Mouse (Mus musculus) thymus, postnatal 36 days (tissue): Measurements from ENCODE around the gene Utp15.

ENCODE experiments used
- DNase-seq, 2 experiments: peaks; one replicate each; pipeline ENCODE4 v3.0.0; 2022; ENCODE audit warnings: mixed read lengths in 2 of 2

Gene Utp15

DNA sequence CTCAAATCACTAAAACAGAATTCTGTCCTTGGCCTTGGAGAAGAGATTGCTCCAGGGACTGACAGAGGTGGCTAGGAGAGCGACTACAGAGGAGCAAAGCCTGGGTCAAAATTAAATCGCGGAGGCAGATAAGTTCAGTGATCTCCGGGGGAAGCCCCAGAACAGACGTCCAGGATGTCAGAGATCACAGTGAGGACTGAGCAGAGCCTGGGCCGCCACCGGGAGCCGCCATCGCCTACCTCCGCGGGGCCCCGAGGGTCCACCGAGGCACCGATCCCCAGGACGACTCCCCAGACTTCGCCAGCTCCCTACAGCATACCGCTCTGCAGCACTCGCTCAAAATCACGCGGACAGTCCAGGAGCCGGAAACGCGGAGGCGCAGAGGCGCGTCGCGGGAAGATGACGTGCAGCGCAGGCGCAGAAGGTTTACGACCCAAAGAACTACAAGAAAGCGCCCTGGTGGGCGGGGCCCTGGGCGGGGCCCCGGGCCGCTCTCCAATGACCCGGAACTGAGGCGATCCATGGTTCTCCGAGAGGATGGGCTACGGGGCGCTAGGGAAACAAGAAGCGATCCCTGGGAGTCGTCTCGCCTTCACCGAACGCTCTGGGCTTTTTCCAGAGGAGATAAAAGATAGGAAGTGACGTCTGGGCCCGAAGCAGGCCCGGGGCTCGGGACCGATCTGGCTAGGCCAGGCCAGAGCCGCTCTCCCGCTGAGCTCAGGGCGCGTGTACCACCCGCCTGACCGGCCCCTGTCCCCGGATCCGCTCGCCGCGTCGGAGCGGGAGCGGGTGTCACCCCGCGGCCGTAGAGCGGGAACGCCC, at the start of gene Utp15, which contains the start of gene Ankra2:
Utp15 (minus strand) TSS at position 406 of the 822 bp plus-strand sequence.
Ankra2 (plus strand) TSS at position 439 of the 822 bp plus-strand sequence.
- peak; percentile 96 for DNase-seq

DNA sequence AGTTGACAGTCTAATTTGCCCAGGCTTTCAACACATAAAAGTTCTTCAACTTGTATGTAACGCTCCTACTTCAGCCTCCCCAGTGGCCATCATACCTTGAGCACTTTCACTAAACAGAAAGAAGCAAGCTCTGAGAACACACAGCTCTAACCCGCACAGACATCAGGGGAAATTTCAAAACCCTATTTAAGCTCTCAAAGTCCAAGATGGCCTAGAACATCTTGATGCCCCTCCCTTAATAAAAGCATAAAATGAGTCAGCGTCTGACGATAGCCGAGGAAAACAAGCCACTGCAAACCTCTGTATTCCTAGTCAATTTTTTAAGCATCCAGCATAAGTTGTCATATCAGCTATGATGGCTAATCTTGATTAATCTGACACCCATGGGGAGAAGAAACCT, 48.8 kb upstream of the Utp15 start:
- DNase-seq, result no peak

DNA sequence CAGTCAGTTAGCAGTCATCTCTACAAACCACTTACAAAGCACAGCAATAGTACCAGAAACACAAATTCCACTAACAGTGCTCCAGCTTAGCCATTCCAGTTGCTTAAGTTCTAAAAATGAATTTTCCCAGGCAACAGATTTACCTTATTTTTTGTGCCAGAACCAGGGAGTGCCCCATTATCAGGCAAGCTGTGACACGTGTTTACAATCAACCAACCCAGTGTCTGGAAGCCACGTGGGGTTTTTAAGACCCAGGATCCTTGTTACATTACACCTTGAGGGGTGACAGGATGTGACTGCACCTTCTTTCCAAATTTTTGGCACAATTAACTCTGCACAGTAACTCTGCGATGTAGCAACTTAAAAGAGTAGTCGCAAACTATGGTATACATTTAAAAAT, 45.9 kb upstream of the Utp15 start:
- no peak for DNase-seq

DNA sequence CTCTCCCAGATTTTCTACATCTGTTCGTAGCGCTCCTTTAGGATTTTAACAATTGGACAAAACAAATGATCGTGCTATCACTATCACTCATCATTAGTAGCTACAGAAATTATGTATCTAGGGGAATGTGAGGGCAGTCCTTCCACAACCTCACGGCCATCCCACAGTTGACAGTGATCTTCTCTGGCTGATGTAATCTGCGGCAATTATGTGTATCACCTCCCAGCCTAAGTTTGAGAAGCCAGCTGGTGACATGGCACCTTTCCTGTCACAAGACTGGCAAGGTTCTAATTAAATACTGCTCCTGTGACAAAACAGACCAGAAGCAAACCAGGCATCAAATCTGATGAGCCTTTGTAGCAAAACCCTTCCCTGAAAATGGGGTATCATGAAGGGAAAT, 45.2 kb upstream of the Utp15 start:
- DNase-seq, result no peak

DNA sequence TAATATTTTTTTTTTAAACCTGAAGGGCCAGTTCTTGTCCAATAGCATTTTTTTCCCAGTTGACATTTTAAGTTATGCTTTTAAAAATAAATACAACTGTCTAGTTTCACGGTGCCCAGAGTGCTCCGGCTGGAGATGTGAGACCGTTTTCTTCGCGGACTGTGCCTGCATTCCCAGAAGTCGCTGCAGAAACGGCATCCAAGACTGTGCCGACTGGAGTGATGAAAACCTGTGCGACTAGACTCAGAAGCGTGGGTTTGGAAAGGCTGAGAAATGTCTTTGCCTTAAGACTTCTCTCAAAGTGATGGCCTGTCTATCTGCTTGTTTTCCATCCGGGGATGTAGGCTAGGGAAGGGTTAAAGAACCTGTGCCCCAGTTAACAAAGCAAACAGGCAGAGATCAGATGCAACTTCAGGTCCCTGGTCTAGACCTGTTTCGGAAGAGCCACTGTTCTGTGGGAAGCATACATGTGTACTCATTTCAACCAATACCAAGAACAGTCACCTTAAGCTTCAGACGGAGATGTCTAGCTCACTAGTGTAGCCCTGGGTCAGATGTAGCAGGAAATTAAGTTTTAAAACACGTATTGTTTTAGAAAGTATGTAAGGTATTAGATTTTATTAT, 44.1 kb upstream of the Utp15 start:
- no peak for DNase-seq

DNA sequence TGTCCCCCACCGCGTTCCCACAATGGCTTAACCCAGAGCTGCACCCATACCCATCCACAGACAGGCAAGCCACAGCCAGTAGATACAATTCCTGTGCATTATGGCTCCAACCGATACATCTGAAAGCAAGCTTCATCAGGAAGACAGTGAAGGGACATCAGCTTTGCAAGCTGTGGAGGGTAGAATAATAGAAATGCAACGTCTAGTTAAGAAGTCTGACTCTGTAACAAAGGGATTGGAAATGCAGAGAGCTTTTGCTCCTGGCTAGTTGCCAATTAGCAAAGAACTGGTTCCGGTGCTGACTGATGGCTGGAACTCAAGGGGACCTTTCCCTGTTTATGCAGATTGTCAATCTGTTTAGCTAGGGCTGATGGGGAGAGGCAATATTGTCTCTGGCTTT, 43.6 kb upstream of the Utp15 start:
- DNase-seq, result no peak

DNA sequence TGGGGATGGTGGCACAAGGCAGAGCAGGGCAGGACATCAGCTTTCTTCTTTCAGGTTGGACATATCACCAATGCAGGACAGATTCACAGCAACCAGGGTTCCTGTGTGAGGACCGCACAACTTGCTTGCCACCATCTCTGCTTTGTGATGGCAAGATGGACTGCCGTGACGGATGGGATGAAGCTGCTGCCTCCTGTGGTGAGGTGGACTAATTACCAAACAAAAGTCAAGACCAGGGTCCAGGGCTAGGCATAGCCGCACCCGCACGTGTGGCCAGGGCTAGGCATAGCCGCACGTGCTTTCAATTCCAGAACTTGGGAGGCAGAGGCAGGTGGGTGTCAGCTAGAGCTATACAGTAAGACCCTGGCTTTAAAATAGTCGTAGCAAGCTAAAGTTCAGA, 42.4 kb upstream of the Utp15 start:
- no peak for DNase-seq

DNA sequence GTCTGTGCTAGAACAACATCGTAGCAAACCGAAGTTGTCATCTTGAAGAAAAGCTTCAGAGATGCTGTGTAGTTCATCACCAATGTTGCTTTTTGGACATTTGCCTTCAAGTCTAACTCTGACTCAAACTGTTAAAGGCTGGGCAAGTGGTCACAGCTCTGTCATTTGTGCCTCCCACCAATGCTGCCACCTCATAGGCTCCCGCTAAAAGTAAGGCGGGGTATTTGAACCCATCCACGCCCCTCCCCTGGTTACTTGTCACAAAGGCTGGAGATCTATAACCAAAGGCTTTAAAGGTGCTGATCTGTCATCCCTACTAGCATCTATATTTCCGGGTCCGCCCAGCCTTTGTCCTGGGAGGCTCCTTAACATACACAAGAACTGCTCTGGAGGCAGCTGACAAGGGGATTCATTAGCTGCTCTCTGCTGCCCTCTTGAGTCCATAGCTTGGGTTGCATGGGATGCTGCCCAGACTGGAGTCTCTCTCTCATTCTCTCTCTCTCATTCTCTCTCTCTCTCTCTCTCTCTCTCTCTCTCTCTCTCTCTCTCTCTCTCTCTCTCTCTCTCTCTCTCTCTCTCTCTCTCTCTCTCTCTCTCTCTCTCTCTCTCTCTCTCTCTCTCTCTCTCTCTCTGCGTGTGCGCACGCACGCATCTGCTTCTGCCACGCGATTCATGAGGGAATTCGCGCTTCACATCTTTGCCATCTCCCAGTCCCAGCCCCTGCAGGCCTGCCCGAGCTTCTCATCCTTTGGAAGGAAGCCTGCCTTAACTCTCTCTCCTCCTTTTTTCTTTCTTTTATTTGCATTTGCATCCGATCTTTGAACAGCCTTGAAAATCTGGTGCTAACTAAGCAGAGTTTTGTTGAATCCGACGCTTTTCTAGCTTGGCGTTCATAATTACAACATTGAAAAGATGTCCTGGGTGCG, 36.3 kb upstream of the Utp15 start:
- peak; percentile 45 to 53 for DNase-seq

DNA sequence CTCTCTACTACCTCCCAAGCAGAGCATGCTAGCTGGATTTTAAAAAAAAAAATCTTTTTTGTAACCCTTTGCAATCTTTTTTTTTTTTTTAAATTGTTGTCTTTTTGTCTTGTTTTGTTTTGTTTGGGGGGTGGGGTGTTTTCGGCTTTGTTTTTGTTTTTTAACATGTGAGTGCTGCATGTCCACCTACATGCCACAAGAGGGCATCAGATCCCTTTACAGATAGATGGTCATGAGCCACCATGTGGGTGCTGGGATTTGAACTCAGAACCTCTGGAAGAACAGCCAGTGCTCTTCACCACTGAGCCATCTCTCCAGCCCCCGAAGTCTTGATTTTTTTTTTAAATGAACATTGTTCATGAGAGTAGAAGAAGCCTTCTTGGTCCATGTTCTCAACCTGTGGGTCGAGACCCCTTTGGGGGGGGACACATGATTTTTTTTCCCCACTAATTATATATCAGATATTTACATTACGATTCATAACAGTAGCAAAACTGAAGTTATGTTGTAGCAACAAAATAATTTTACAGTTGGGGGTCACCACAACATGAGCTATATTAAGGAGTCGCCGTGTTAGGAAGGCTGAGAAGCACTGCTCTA, 35.1 kb upstream of the Utp15 start:
- no peak for DNase-seq

DNA sequence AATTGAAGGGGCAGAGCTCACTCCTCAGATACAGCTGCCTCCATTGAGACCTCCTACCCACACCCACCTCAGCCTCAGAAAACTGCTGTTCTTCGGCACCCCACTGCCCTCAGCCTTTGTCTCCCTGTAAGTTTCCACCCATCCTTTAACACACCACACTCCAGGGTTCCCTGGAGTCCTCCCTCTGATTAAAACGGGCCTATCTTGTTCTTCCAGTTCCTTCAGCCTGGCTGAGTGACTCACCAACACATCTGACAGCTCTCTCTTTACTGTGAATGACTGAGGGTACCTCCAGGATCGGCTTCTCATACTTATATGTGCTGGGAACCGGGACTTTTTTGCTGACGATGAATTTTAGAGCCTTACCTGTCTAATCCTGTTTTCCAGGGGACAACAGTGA, 33.2 kb upstream of the Utp15 start:
- DNase-seq, result no peak

DNA sequence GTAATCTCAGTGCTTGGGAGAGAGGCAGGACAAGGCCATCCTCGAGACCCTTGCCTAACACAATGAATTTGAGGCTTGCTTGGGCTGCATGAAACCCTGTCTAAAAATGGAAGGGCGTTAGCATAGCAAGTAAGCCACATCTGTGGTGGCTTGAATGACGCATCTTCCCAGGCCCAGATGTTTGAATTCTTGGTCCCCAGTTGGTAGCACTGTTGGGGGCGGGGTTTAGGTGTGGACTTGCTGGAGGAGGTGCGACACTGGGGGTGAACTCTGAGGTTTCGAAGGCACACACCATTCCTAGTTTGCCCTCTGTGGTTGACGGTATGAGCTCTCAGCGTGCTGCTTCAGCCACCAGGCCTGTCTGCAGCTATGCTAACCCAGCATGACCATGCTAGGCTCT, 28.9 kb upstream of the Utp15 start:
- DNase-seq, result no peak

DNA sequence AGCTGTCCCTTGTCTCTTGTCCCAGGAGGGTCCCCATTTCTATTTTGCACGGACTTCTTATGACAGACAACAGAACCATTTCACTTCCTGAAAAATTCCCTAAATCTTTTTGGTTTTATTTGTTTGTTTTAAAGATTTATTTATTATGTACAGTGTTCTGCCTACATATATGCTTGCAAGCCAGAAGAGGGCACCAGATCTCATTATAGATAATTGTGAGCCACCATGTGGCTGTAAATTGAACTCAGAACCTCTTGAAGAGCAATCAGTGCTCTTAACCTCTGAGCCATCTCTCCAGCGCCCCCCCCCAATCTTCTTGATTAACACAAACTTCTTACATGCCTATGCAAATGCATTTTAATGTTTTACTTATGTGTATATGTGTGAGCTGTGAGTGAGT, 27.9 kb upstream of the Utp15 start:
- no peak for DNase-seq

DNA sequence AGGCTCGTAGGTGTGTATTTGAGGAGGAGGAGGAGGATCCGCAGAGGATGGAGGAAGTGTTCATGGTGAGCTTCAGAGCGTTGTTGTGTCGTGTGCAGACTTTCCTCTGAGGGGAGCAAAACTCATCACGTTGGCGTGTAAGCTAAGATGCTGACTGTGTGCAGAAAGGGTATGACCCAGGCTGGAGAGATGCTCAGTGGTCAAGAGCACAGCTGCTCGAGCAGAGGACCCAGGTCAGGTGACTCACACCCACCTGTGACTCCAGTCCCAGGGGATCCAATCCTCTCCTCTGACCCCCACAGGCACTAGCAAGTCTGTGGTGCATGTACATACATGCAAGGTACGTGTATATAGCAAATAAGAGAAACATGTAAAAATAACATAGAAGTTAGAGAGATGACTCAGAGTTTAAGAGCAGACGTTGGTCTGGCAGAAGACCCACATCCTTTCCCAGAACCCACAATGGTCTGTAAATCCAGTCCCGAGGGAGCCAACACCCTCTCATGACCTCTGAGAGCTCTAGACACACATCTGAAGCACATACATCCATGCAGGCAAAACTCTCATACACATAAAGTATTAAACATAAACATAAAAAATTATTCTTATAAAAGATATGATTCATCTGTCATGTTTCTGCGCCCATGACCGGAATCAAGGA, 18.3 kb upstream of the Utp15 start:
- no peak for DNase-seq

DNA sequence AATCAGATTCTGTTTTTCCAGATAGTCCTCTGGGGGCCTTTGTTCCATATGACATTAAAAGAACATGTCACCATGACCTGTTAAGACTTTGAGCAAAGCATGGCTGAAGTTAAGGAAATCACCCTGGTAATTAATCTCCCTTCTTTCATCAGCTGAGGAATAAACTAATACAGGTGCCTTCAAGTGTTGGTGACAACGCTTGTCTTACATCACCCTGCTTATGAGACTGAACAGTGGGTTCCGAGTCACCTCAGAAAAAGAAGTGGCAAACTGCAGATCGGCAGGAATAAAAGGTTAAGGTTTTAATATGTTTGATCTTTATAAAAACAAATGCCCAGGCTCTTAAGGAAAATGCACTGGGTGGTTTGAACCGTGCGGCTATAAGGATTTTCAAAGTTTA, 16.8 kb upstream of the Utp15 start, which contains the start of gene Gm21976:
Gm21976 (plus strand) TSS at position 202 of the 400 bp plus-strand sequence.
- no peak for DNase-seq

DNA sequence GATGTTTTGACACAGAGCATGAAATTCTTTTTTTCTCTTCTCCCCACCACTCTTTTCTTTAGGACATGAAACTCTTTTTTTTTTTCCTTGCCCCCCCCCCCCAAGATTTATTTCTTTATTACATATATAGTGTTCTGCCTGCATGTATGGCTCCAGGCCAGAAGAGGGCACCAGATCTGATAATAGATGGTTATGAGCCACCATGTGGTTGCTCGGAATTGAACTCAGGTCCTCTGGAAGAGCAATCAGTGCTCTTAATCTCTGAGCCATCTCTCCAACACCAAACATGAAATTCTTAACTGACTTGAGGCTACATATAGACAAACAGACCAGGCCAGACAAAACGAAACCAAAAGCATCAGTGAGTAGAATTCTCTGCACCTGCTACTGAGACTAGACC, 14.7 kb upstream of the Utp15 start:
- DNase-seq, result no peak

DNA sequence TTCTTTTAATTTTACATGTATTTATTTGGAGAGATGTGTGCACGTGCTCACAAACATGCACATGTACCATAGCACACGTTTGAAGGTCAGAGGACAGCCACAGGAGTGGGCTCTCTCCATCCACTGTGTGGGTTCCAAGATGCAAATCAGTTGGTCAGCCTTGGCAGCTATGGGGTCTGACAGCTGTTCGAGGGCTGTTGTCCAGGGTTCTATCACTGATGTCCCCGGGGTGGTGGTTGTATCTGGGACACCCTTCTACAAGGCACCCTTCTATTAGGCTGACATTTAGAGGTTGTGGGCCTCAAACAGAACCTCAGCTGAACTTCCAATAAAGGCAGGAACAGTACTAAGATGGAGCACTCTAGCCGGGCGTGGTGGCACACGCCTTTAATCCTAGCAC, 13.4 kb upstream of the Utp15 start:
- DNase-seq, result no peak

DNA sequence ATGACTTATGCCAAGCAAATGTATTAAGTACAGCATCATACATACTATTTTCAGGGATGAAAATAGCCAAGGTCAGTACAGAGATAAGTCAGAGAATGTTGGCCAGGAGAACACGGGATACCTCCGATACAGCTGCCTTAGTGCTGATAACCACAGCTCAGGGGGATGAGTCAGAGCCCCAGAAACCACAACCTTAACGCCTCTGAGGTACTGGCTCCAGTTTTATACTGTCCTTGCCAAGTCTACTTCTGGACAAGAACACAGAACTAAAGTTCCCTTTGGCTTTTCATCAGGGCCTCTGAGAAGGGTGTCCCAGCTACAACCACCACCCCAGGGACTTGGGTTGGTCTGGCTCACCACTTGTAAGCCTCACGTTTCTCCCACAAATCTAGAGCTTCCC, 12.8 kb upstream of the Utp15 start:
- no peak for DNase-seq

DNA sequence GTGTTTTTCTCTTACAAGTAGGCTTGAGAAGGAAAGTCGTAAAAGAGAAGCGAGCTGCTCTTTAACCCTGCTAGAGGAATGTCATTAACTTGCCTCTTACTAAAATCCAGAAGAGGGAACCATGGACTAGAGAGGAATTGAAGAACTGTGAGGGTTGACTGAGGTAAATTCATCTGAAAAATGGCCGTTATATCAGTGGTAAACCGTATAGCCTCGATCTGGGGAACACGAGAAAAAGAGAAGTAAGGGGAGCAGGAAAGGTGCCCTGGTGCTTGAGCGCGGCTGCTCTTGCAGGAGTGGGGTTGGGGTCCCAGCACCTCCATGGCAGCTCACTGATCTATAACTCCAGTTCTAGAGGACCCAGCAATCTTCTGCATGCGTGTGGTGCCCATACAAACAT, 11.2 kb upstream of the Utp15 start:
- no peak for DNase-seq

DNA sequence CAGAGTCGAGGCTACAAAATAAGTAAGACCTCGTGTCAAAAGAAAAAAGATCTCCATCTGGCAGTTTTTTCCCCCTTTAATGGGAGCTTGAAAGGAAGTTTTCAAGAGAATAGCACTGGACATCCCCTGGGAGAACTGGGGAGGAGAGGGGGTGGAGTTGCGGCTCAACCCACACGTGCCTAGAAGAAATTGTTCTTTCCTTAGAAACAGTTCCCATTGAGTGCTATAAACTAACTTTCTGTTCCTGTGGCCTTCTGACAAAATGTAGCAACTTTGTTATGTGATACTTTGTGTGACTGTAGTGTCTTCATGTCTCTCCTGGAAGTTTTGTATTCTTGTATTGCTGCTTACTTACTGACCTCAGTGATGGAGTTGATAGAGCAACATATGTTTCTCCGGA, 1.3 kb upstream of the Utp15 start:
- DNase-seq, result no peak

DNA sequence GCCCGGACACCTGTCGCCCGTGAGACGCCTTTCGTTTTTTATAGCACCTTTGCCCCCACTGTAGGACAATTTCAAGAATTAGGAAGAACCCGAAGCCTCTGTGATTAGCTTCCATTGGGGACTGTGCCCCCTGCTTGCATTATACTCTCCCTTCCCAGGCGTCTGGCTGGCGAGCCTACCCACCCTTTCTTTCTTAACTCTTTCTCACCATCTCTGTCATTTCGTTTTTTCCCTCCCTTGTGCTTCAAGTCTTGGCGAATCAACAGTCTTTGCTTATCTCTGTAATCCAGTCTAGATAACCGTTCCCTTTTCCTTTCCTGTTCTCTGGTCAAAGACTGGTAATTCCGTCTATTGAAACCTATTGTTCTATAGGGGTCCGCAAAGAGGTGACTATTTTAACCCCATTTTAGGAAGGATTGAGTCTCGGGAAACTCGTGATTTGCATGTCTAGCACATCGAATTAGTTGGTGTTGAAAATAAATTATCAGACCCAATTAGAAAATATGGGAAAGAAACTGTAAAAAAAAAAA, 682 bp upstream of the Utp15 start:
- DNase-seq, result no peak

DNA sequence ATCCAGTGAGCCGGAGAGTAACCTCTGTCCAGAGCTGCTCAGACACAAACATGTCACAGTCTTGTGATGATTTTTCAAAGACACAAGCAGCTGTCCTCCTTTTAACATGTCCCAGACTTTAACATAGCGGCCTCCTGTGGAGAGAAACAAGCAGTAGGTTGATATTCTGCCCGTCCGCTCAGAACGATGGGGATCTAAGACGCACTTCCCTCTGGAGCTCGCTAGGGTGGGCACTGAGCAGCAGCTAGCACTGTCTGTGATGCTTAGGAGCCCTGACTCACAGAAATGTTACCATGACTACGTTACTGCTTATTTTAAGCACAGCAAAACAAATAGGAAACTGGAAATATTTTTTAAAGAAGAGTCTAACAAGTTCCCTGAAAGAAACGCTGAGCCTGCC, 7.9 kb downstream of the Utp15 start:
- no peak for DNase-seq

DNA sequence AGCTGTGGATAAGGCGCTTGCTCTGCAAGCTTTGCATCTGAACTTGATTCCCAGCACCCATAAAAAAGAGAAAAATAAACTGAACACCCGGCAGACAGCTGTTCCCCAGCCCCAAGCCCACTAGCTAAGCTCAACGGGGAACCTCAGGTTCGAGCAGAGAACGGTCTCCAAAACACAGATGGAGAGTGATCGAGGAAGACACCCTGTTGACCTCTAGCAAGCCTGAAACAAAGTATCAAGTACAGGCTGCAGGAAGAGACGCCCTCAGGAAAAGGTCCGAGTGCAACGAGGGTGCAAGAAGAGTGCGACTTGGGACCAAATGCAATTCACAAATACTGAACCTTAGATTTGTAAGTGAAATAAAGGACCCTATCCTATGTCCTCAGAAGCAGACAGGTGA, 13.2 kb downstream of the Utp15 start:
- DNase-seq, result no peak
